Comparison of ENCODE assay signal across 17 mouse cellular contexts in genomic region chr11:18156506-18156905, GRCm38 (mm10).
DNase-seq lines count a peak whose midpoint lies in the region; ATAC-seq lines count a peak whose summit lies in the region.
"Had no signal": no experiment of that assay in that cellular context is flagged by ENCODE, and none has a peak within 500 bp of the region (broad histone marks: within the 10 kb centered on the region; RNA-seq: fewer than 3 reads in every experiment).

No protein-coding gene starts in this region.

- no peak overlapping the region for H3K4me2 ChIP-seq in lung, embryonic 15.5 days
- H3K4me2 ChIP-seq in hindbrain, embryonic 11.5 days (replicated peaks; ENCODE audit: low read depth, low read length): no peak overlapping the region
- H3K4me2 ChIP-seq: embryonic facial prominence, embryonic 15.5 days; heart, embryonic 15.5 days; liver, embryonic 13.5 days had no signal

- no peaks in the 10 kb centered on the region for H3K27me3 ChIP-seq in lung, embryonic 15.5 days
- H3K27me3 ChIP-seq in hindbrain, embryonic 11.5 days (ENCODE audit: control insufficient read depth, insufficient read depth, low read length): no peaks in the 10 kb centered on the region
- H3K27me3 ChIP-seq: embryonic facial prominence, embryonic 15.5 days; heart, embryonic 15.5 days; liver, embryonic 13.5 days had no signal

- no peak for ATAC-seq in lung, embryonic 15.5 days (ENCODE audit: borderline replicate concordance, extremely low read depth, low FRiP score, low TSS enrichment)
- no peak for ATAC-seq in hindbrain, embryonic 11.5 days (ENCODE audit: low FRiP score)
- ATAC-seq: forebrain, embryonic 16.5 days; midbrain, embryonic 16.5 days had no signal

- no peak overlapping the region for H3K9ac ChIP-seq in lung, embryonic 15.5 days
- H3K9ac ChIP-seq in hindbrain, embryonic 11.5 days (ENCODE audit: low read depth, low read length): no peak overlapping the region
- H3K9ac ChIP-seq: embryonic facial prominence, embryonic 15.5 days; heart, embryonic 15.5 days; liver, embryonic 13.5 days had no signal

- peak; percentile 17 for DNase-seq in embryo, embryonic 10 days (ENCODE audit: low spot score)
- no peak for DNase-seq in embryo, embryonic 9.5 days (ENCODE audit: extremely low spot score)
- no peak for DNase-seq in lung, postnatal 10 days
- DNase-seq in adrenal gland, postnatal 14 days: peak; percentile 52
- DNase-seq in hindbrain, embryonic 11.5 days (ENCODE audit: low spot score): peak; percentile 25
- no peak for DNase-seq in right cerebral cortex, adult 2 months (ENCODE audit: low spot score in 2 of 2)
- DNase-seq in frontal cortex, postnatal 10 days (ENCODE audit: low spot score in 2 of 2): no peak
- DNase-seq: layer of hippocampus, adult 9-11 months; liver, embryonic 13.5 days; lung, postnatal 4 days; right cerebral cortex, postnatal 14 days; thymus, adult 2 months had no signal

- H3K36me3 ChIP-seq in lung, embryonic 15.5 days: no peaks in the 10 kb centered on the region
- no peaks in the 10 kb centered on the region for H3K36me3 ChIP-seq in hindbrain, embryonic 11.5 days (ENCODE audit: control insufficient read depth, insufficient read depth, low read length)
- H3K36me3 ChIP-seq: embryonic facial prominence, embryonic 15.5 days; heart, embryonic 15.5 days; liver, embryonic 13.5 days had no signal

- H3K27ac ChIP-seq in lung, embryonic 15.5 days: peak overlapping the region; percentile 6; the same call in 1 of the 2 replicates
- H3K27ac ChIP-seq in hindbrain, embryonic 11.5 days (ENCODE audit: low read depth, low read length): no peak overlapping the region
- H3K27ac ChIP-seq: embryonic facial prominence, embryonic 15.5 days; heart, embryonic 15.5 days; liver, embryonic 13.5 days had no signal

- H3K9me3 ChIP-seq in lung, embryonic 15.5 days: no peaks in the 10 kb centered on the region
- no peaks in the 10 kb centered on the region for H3K9me3 ChIP-seq in hindbrain, embryonic 11.5 days (ENCODE audit: control insufficient read depth, low read length)
- H3K9me3 ChIP-seq: embryonic facial prominence, embryonic 15.5 days; heart, embryonic 15.5 days; liver, embryonic 13.5 days had no signal

- peaks cover 5% of the 10 kb centered on the region; the same call in 1 of the 2 replicates for H3K4me1 ChIP-seq in lung, embryonic 15.5 days
- no peaks in the 10 kb centered on the region for H3K4me1 ChIP-seq in hindbrain, embryonic 11.5 days (replicated peaks; ENCODE audit: control insufficient read depth, insufficient read depth, low read length)
- H3K4me1 ChIP-seq: embryonic facial prominence, embryonic 15.5 days; liver, embryonic 13.5 days had no signal

- no peak overlapping the region for H3K4me3 ChIP-seq in lung, embryonic 15.5 days
- H3K4me3 ChIP-seq in hindbrain, embryonic 11.5 days (ENCODE audit: low read depth, low read length): no peak overlapping the region
- H3K4me3 ChIP-seq: embryonic facial prominence, embryonic 15.5 days; heart, embryonic 15.5 days; liver, embryonic 13.5 days had no signal

- 64% methylated on average over 4 of the region's 4 CpGs for WGBS in lung, embryonic 15.5 days
- 69% methylated on average over 4 of the region's 4 CpGs for WGBS in hindbrain, embryonic 11.5 days

Comparison
In these comparisons a context has a peak if more than half of its experiments do, and no peak if none do; other contexts are left out.
1. DNase-seq: peak in embryo, embryonic 10 days (single experiment), adrenal gland, postnatal 14 days (single experiment) and hindbrain, embryonic 11.5 days (single experiment); none in embryo, embryonic 9.5 days (single experiment), lung, postnatal 10 days (single experiment), right cerebral cortex, adult 2 months (0 of 2) and frontal cortex, postnatal 10 days (0 of 2).